Mouse (Mus musculus): ENCODE measurements around the gene Fgfr2. TPM values are rescaled to one million over a fixed set of nuclear protein-coding genes. Genes with fewer than 3 reads are reported as not detected.

Gene Fgfr2
- total RNA-seq, 2 experiments from 2014 or later, result not detected

DNA sequence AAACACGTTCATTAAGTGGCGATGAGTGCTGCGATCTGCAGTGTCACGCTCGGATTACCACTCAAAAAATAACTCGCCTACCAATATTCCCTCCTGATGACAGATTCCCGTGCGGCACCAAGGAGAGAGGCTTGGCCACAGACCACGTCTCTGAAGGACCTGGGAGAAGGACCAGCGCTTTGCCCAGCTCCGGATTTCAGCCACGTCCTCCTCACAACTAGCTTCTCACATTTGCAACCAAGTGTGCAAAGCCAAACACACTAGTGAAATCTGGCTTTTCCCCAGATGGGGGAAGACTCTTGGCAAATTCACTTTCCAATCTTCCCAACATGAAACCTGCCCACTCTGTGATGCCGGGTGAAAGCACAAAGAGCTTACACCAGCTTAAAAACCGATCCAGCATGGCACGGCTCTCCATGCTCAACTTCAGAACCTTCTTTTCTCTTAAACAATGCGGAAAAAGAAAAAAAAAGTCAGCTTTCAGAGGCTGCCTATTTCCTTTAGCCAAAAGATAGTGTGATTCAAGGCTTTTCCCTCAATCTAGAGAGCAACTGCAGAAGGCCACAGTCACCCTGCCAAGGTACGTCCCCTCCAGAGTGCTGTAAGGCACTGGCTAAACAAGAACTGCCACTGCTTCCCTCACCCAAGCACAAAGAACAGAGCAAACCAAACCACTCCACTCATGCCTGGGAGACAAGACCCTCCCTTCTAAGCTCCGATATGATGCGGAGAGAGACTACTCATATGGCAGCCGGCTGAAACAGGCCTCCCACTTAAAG is 2862.1 kb downstream of the Fgfr2 start:
- no peak for ATAC-seq (replicated peaks; ENCODE audit: poor library complexity)

DNA sequence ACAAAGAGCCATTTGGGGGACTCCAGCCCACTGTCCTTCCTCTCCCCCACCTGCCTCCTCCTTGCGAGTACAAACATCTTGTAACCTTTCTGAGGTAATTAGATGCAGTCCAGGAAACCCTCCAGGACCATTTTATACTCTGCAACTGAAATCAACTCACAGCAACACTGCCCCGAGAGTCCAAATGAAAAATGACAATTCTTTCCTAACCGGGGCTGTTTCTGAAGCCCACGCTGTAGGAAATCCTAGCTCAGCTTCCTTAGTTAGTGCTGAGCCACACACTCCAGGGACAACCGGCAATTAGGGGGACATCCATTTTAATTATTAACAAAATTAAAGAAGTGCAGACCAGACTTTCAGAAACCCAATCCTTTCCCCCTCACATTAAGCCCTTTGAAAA is 2863.1 kb downstream of the Fgfr2 start:
- ATAC-seq (replicated peaks; ENCODE audit: poor library complexity), result no peak

DNA sequence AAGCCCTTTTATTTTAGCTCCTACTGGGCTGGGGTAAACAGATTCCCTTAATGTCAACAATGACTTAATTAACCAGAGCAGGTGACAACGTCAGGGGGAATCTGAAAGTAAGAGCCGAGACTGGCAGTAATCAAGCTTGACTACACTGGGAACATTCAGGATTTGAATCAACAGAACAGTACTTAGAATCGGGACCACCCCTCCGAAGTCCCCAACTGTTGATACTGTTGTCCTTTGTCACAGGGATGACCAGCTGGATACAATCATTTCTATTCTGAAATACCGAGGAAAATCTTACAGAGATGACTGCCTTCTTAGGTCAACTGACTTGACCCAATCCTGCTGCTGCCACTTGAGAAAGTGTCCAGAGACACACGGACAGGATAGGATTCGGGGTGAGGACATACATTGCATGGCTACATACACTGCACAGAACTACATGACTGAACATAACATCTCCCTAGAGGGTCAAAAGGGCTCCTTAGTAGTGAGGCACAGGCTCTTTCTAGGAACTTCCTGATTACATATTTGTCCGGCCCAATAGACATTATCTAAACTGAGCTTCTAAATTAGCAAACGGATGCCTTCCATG is 2864.3 kb downstream of the Fgfr2 start:
- ATAC-seq (replicated peaks; ENCODE audit: poor library complexity), result no peak

DNA sequence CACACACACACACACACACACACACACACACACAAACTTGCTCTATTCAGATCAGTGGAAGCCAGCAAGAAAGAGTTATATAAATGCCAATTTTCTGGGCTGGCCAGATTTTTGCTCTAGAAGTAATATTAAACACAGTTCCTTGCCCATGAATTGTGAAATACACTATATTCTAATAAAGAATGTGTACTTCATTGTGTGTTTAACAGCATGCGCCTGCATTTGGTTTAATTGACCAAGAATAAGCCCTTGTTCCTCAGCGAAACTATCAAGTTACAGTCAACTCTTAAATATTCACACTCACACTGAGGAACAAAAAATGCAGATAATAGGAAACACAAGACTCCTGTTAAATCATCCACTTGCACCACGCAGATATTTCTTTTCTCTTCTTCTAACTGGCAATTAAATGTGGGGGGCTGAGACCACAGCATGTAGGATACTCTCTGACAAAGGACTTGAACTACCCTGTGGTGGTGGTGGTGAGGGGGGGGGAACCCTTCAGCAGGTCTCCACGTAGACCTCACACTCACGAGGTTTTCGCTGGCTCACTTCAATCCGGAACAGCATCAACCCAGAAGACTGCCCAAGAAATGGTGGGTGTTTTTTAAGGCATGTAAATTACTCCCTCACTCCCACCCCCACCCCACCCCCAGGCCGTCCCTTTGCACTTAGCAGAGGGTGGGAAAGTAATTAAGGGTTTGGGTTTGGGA is 2865.0 kb downstream of the Fgfr2 start:
- no peak for ATAC-seq (replicated peaks; ENCODE audit: poor library complexity)

DNA sequence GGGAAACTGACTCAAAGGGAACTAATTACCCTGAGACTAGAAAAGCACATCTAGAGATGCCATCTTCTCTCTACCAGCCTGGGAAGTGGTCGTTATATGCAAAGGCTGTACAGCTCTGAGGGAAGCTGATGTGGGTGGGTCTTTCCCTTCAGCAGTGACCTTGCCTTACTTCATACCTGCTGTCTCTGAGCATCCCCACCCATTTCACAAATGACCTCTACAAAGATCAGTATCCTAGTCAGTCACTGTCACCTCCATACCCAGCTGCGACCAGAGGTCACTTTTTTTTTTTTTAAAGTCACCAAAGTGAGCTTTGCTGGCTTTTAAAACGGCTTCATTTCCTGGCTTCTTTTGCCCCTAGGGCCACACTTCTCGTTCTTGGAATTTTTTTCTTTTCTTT is 2869.9 kb downstream of the Fgfr2 start:
- no peak for ATAC-seq (replicated peaks; ENCODE audit: poor library complexity)

DNA sequence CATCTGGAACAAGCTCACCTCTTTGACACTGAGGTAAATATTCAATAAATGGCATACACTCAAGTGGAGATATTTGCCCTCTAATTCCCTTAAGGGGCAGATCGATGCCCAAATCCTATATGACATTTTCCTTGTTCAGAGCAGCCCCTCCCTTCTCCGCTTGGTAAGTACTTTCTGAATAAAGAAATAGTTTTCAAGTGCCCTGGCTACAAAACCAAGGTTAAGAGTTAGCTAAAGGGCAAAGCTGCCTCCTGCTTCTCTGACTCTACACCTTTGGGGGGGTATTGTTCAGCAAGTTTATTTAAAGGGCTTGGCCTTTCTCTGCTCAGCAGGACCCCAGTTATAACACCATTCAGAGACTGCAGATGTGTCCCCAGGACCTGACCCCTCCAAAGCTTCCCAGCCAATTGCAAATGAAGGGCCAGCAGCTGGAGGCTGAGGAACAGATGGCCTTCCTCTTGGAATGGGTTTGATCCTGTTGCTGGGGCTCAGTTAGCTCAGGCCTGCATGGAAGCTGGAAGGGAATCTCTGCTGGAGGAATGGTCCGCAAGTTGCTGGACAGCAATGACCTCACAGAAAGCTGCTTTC is 2871.1 kb downstream of the Fgfr2 start:
- ATAC-seq (replicated peaks; ENCODE audit: poor library complexity), result no peak

GRCm38 (mm10) chr7:130250994-130251393 is 2872.2 kb downstream of the Fgfr2 start:
- no peak for ATAC-seq (replicated peaks; ENCODE audit: poor library complexity)

GRCm38 (mm10) chr7:130248403-130248802 is 2874.7 kb downstream of the Fgfr2 start:
- no peak for ATAC-seq (replicated peaks; ENCODE audit: poor library complexity)

DNA sequence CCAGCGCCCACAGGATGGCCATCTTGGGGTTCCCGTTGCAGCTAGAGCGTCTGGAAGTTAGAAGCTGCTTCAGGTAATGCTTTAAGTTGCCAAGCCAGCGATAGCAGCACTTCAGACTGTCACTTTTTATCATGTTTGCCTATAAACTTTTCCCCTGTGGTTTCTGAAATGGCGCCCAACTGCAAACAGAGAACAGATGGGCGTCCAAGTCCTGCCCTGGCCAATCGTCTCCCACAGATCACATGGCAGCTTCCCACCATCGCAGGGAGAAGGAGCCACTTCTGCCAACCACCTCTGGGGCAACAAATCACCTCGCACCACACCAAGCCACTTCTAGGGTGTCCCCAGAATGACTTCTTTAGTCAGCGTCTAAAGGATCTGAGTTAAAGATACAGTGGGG is 2875.3 kb downstream of the Fgfr2 start:
- ATAC-seq (replicated peaks; ENCODE audit: poor library complexity), result no peak

DNA sequence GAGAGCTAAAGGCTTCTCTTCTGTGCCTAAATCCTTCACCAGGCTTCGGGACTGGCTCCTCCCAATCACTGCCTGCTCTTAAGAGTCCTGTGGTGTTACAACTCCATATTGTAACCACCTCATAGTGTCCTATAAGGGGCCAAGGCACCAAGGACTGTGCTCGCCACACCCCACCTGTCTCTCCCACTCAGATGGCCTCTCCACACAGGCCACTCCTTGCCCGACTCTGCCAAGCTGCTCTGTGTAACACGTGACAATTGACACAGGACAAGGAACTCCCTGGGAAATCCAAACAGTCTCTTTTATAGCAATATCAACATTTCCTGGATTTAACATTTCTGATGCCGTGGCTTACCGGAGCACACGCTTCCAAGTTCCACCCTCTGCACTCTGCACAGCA is 2876.7 kb downstream of the Fgfr2 start:
- ATAC-seq (replicated peaks; ENCODE audit: poor library complexity), result no peak

DNA sequence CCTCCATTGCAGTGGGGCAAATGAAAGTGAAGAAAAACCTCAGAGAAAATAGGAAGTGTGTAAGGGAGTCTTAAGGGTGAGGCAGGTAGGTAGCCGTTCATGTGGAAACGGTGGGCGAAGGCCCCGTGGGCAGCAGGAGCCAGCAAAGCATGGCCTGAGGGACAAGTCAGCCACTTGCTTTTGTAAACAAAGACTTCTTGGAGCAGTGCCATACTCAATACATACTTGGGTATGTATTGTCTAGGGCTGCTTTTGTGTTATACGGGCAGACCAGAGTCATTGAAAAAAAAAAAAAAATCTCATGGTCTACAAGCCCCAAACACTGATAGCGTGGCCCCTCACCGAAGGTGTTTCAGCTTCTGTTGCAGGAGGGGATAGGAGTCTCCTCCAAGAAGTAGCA is 2878.6 kb downstream of the Fgfr2 start:
- no peak for ATAC-seq (replicated peaks; ENCODE audit: poor library complexity)

DNA sequence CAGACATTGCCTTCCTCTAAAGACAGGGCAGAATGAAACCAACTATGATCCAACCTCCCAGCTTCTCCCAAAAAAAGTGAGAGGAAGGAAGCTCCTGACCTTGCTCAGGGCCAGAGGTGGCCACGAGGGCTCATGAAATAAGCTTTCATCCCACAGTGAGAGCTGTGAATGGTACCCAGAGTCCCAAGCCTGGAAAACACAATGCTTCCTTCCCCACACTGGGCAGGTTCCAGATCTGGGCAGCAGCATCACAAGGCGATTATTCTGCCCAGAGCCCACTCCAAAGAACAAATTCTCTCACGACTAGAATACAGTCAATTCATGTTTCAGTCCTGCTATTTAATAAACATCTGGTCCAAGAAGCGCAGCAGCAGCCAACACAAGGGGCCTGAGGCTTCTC is 2879.3 kb downstream of the Fgfr2 start:
- no peak for ATAC-seq (replicated peaks; ENCODE audit: poor library complexity)

- ATAC-seq (replicated peaks; ENCODE audit: poor library complexity), result no peak
These were observed 2883.0 kb downstream of the Fgfr2 start for GRCm38 (mm10) chr7:130240191-130240590.

- ATAC-seq (replicated peaks; ENCODE audit: poor library complexity), result no peak
These were observed 2885.9 kb downstream of the Fgfr2 start for GRCm38 (mm10) chr7:130237244-130237643.

DNA sequence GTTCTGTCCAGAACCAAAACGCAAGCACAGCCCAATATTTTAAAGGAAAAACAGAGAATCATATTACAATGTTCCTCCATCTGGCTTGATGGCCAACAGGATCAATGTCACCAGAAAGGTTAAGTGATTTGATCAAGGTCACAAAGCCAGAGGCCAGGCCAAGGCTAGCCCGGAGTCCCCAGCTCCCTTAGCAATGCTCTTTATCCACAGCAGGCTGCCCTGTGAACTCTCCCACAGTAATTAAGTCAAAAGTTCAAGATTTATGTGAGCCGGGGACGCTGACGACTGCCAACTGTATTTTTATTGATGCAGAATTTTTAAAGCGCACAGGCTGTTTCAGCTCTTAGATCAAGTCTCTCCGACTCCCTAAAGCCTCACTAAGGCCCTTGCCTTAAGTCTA is 2889.4 kb downstream of the Fgfr2 start:
- ATAC-seq (replicated peaks; ENCODE audit: poor library complexity), result no peak

DNA sequence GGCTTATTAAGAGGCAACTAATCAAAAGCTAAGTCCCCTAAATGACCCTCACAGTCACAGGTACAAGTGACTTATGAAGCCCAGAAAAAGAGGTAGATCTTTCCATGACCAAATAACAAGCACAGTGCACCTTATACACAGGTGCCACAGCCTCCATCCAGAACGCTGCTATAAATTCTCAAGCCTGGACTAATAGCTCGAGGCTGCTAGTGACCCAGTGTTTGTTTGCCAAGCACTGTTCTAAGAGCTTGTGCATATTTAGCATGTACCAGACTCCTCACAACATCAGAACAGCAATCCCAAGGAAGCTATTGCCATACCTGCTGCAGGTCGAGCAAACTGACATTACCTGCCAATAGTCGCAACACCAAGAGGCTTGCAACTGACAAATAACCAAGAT is 2893.1 kb downstream of the Fgfr2 start:
- ATAC-seq (replicated peaks; ENCODE audit: poor library complexity), result no peak

DNA sequence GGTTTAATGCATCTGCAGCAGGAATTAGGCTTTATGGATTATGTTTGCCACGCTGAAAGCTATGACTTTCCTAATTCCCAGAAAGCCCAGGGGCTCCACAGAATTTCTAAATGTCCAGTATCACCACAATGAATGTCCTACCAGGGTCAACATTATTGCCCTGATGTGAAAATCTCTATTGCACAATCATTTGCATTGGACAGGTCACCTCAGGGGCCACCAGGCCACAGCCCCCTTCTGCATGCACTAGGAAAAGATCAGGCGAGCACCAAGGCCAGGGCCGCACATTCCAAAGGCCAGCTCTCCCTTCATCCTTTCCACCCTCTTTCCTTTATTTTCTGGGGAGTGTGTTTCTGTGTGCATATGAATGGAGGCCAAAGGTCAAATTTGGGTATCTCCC is 2897.9 kb downstream of the Fgfr2 start:
- no peak for ATAC-seq (replicated peaks; ENCODE audit: poor library complexity)

DNA sequence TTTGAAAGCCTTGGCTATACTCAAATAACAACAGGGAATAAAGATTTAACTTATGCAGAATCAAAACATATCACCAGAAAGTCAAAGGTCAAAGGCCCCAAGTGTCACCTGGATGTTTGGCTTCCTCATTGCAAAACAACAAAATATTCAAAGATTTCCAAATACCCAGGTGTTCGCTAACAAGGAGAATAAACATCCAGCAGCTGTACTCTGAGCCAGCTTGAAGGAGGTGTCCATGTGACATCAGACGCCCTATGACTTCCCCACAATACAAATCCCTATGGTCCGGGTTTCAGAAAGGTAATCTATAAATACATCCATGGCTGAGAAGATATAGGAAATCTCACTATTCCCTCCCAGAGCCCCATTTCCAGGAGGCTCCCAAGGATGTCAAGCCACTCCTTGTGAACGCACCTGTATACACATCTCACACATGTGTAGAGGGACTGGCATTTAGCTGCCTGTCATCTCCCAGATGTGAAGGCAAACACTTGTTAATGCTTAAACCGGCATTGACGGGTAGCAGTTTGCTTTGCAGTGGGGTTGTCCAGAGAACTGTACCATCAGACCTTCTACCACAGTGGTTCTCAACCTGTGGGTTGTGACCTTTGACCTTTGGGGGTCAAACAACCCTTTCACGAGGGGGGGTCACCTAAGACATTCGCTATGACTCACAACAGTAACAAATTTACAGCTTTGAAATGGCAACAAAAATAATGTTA is 2900.4 kb downstream of the Fgfr2 start:
- no peak for ATAC-seq (replicated peaks; ENCODE audit: poor library complexity)

DNA sequence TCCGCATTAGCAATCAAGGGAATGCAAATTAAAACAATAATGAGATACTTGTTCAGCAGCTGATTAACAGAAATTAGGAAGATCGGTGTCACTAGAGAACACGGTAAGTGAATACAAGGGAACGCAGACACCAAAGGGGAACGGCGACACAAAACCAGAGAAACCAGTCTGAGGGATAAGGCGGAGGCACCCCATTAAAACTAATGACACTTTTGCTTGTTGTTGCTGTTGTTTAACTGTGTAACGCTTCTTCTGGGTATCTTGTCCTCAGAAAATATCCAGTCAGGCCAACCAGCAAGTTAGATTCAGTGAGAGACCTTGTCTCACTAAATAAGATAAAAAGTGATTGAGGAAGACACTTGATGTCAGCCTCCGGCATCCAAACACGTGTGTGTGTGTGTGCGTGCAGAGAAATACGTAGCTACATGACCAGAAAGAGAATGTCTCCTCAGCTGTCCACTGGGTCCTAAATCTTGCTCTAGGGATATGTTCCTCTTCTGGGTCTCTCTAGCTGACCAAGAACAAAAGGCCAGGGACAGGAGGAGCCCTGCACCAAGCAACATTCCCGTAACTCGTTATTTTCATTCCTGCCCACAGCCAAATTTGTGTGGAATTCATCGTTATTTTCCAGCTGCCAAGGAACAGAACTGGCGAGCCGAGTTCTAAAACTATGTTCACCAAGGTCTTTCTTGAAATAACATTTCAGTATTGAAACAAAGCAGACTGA is 2901.3 kb downstream of the Fgfr2 start:
- no peak for ATAC-seq (replicated peaks; ENCODE audit: poor library complexity)

GRCm38 (mm10) chr7:130220627-130221026 is 2902.5 kb downstream of the Fgfr2 start:
- ATAC-seq (replicated peaks; ENCODE audit: poor library complexity), result no peak
